Mouse (Mus musculus) effector memory CD4-positive, alpha-beta T cell, adult 7 months (primary cell): ENCODE results near the gene Snx21. TPM values are rescaled to one million over a fixed set of nuclear protein-coding genes. Genes with fewer than 3 reads are reported as not detected.

Experiments
- polyA plus RNA-seq: library from polyadenylated mRNA; unstranded; fragments of 100-300 nt; shearing (Covaris generic); gene quantifications from one replicate; pipeline ENCODE4 v1.2.1, GENCODE M21; 2017

Snx21 gene
- 5.0 TPM for polyA plus RNA-seq

DNA sequence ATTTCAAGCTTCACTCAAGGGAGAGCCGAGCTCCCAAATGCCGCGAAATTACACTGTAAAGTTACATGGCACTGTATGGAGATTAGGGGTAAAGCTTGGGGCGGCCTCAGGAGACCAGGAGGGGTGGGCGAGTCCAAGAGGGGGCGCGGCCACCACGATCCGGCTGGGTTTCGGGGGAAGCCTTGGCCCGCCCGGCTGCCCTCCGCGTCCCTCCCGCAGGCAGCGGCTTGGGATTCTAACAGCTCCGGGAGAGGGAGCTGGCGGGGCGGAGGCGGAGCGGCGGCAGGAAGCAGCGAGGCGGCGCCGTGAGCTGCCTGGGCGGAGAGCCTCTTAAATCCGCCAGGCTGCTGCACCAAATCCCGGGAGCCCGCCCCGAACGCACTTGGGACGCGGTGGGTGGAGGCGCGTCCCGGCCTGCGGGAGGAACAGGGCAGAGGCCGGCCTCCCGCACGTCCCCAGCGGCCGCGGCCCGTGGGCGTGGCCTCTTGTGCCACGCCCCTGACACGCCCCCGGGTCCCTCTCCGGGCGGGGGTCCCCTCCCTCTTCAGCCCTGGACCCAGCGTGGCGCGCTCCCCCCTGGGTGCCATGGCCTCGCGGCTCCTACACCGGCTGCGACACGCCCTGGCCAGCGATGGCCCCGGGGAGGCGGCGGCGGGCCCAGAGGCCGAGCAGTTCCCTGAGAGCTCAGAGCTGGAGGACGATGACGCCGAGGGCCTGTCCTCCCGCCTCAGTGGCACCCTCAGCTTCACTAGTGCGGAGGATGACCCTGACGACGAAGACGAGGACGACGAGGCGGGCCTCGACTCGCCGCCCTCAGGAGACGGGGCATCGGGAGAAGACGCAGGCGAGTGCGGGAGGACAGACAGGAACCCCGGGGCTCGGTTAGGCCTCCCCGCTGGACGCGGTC is at the start of gene Snx21:
Snx21 (plus strand) TSS at position 343 of the 907 bp plus-strand sequence.

GRCm38 (mm10) chr2:164745843-164746479 is 39.7 kb upstream of the Snx21 start, which contains the start of the genes Wfdc3 and Dnttip1:
Gene Wfdc3 (minus strand): TSS chr2:164745931.
Gene Dnttip1 (plus strand): TSS chr2:164745983.

GRCm38 (mm10) chr2:164769258-164770037 is 16.2 kb upstream of the Snx21 start, which contains the start of gene Ube2c:
Gene Ube2c (plus strand): TSS chr2:164769898.

GRCm38 (mm10) chr2:164779481-164780086 is 6.0 kb upstream of the Snx21 start, which contains the start of gene Tnnc2:
Gene Tnnc2 (minus strand): TSS chr2:164779967.

DNA sequence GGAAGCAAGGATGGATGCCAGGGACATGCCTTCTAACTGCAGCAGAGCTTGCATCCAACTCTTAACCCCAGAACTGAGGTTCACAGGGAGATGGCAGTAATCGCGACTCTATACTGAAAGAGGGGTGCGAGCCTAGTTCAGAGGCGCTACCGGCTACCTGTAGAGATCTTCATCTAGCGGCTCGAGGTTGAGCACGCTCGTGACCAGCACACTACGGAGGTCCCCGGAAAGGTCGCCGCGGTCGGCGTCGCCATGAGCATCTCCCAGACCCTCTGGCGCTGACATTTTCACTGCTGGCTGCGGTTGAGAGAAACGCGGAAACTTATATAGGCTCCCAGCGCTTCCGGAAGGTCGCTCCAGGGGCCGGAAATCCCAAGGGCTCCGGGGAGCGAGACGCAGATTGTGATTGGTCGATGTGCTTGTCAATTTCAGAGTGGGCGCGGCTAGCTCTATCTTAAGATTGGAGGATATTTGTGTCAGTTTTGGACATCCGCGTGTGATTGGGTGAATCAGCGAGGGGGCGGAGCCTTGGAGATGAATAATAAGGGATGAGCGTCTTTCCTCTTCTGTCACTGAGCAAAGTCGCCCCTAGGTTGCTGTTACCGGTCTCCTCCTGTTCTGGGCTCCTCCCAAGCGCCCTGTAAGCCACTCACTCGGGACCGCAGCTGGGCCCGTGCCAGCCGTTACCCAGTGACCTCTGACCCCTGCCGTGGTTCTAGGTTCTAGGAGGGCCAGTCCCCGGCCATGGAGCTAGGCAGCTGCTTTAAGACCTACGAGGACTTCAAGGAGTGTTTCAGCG is 19.1 kb downstream of the Snx21 start, which contains the start of the genes Acot8 and Zswim3:
Acot8 (minus strand) TSS at position 350 of the 799 bp plus-strand sequence.
Zswim3 (plus strand) TSS at position 566 of the 799 bp plus-strand sequence.

GRCm38 (mm10) chr2:164822636-164823165 is 37.1 kb downstream of the Snx21 start, which contains the start of gene Zswim1:
Gene Zswim1 (plus strand): TSS chr2:164822686.

DNA sequence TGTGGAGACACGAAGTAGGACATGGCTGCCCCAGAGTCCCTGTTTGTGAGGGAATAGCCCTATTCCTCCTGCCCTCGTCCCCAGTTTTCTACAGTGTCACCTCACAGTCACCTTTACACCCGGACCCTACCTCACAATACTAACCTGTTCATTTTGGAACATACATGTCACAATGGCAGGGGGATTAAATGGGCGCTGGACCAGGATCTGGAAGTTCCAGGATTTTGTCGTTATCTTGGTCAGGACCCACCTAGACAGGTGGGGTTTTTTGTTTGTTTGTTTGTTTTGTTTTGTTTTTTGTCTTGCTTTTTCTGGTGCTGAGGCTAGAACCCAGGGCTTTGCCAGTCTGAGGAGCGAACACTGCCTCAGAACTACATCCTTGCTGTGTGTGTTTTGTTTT is 42.8 kb downstream of the Snx21 start, which contains the start of gene Spata25:
Spata25 (minus strand) TSS at position 101 of the 400 bp plus-strand sequence.

DNA sequence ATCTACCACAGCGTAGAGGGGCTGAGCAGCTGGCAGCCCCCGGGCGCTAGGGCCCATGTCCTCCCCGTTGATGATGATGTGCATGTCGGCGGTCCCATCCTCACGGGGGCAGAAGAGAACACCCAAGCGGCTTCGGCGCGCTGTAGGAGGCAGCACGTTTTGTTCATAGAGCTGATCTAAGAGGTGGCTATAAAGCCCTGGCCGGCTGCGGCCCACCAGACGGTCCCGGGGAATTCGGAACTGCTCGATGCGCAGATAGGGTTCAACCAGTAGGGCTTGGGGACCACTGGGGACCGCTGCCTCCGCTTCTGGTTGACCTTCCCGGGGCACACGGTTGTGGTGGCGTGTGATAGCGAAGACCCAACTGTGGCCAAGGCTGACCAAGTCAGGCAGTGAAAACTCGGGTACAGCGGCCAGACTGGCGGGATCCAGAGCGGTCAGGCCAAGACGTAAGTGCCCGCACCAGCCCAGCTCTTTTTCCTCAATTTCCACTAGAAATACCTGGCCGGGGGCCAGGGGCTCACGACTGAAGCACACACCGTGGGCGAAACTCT is 47.2 kb downstream of the Snx21 start, which contains the start of gene Ctsa:
Ctsa (plus strand) TSS at position 126 of the 554 bp plus-strand sequence.

DNA sequence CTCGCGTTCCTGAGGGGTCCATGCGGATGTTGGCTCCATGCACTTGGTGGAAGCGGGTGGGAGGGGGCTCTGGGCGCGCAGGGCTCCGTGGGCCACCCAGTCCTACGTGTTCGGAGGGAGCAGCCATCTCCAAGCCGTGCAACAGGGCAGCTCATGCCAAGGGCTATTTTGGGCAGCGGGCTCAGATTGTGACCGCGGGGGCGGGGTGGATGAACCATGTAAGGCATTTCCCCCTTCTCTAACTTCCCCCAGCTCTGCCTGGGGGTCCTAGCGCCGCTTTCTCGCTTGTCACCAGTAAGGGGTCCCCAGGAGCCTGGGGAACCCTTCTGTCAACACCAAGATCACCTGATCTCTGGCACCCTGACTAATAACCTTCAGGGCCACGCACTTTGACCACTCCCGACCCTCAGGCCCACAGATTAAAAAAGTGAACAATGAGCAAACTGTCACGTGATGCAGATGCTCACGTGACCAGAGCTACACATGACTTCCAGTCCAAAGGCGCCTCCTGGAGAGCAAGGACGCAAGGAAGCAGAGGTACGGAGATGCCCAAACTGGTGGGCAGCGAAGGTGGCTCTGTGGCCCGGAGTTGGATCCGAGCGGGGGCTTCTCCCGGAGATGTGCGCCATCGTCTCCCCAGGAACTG is 47.8 kb downstream of the Snx21 start, which contains the start of gene Neurl2:
Neurl2 (minus strand) TSS at position 143 of the 646 bp plus-strand sequence.

Other genes with a start within 250 kb of the Snx21 start
- not detected for gene Wfdc2, start 223.4 kb upstream of the Snx21 start, polyA plus RNA-seq
- not detected for gene Spint3, start 212.4 kb upstream of the Snx21 start, polyA plus RNA-seq
- gene Wfdc6a, start 200.4 kb upstream of the Snx21 start, polyA plus RNA-seq = 0.49 TPM
- gene Eppin, start 192.2 kb upstream of the Snx21 start, polyA plus RNA-seq = not detected
- gene Wfdc6b, start 172.3 kb upstream of the Snx21 start, polyA plus RNA-seq = not detected
- not detected for gene Wfdc8, start 172.2 kb upstream of the Snx21 start, polyA plus RNA-seq
- not detected for gene Wfdc16, start 147.0 kb upstream of the Snx21 start, polyA plus RNA-seq
- not detected for gene Wfdc10, start 129.8 kb upstream of the Snx21 start, polyA plus RNA-seq
- gene Wfdc9, start 129.2 kb upstream of the Snx21 start, polyA plus RNA-seq = not detected
- gene Wfdc11, start 111.7 kb upstream of the Snx21 start, polyA plus RNA-seq = not detected
- 1.3 TPM for gene Wfdc13, start 100.7 kb upstream of the Snx21 start, polyA plus RNA-seq
- not detected for gene Spint4, start 87.3 kb upstream of the Snx21 start, polyA plus RNA-seq
- not detected for gene Spint5, start 70.5 kb upstream of the Snx21 start, polyA plus RNA-seq
- 0.34 TPM for gene Wfdc3, start 39.9 kb upstream of the Snx21 start, polyA plus RNA-seq
- gene Dnttip1, start 39.8 kb upstream of the Snx21 start, polyA plus RNA-seq = 49.6 TPM
- gene Ube2c, start 15.9 kb upstream of the Snx21 start, polyA plus RNA-seq = 0.96 TPM
- gene Tnnc2, start 5.9 kb upstream of the Snx21 start, polyA plus RNA-seq = not detected
- 26.4 TPM for gene Acot8, start 19.1 kb downstream of the Snx21 start, polyA plus RNA-seq
- gene Zswim3, start 19.3 kb downstream of the Snx21 start, polyA plus RNA-seq = 3.5 TPM
- gene Zswim1, start 36.9 kb downstream of the Snx21 start, polyA plus RNA-seq = 15.3 TPM
- gene Spata25, start 42.7 kb downstream of the Snx21 start, polyA plus RNA-seq = not detected
- 161 TPM for gene Ctsa, start 47.0 kb downstream of the Snx21 start, polyA plus RNA-seq
- 1.0 TPM for gene Neurl2, start 47.6 kb downstream of the Snx21 start, polyA plus RNA-seq
- gene Pltp, start 71.9 kb downstream of the Snx21 start, polyA plus RNA-seq = 5.1 TPM
- gene Pcif1, start 93.5 kb downstream of the Snx21 start, polyA plus RNA-seq = 150 TPM
- 40.3 TPM for gene Zfp335, start 125.9 kb downstream of the Snx21 start, polyA plus RNA-seq
- 3.8 TPM for gene Mmp9, start 155.0 kb downstream of the Snx21 start, polyA plus RNA-seq
- gene Slc12a5, start 175.0 kb downstream of the Snx21 start, polyA plus RNA-seq = 0.44 TPM
- 33.1 TPM for gene Ncoa5, start 249.0 kb downstream of the Snx21 start, polyA plus RNA-seq